Mouse (Mus musculus) megakaryocyte, embryonic 14.5 days (primary cell): ENCODE measurements around the gene Angptl6.

Experiments
- FLI1 ChIP-seq: IDR thresholded peaks from 2 replicates; pipeline ENCODE4 v1.6.1; 2012; ENCODE audit warnings: low read length, inconsistent platforms, mixed read lengths
- GATA1 ChIP-seq: IDR thresholded peaks from 3 replicates; pipeline ENCODE4 v1.6.1; 2012; ENCODE audit warnings: mixed read lengths, low read length, inconsistent platforms, borderline replicate concordance

GRCm38 (mm10) chr9:20838931-20839330, 40.6 kb downstream of the Angptl6 start:
- TF ChIP-seq GATA1 (no peak), FLI1 (no peak)
